Mouse (Mus musculus) bone marrow, adult 2 months (tissue): Measurements from ENCODE around the gene Ggt6. TPM values are rescaled to one million over a fixed set of nuclear protein-coding genes. Genes with fewer than 3 reads are reported as not detected.
"Not testable (repeated sequence)": the region's sequence is repeated elsewhere in the genome, so short reads cannot be mapped to it uniquely, and the experiment has no call there.

Source experiments
- H3K27ac ChIP-seq: fragments of 200-500 bp; 2 replicates; pipeline ENCODE4 v1.5.1; 2012; ENCODE audit warnings: low read depth, mild to moderate bottlenecking, control low read depth, inconsistent platforms, low read length; ENCODE audit not compliant: control insufficient read depth, poor library complexity, insufficient read depth
- H3K4me1 ChIP-seq: fragments of 200-500 bp; 2 replicates; pipeline ENCODE4 v1.6.1; 2011; ENCODE audit warnings: low read length; ENCODE audit not compliant: control insufficient read depth, insufficient read depth
- H3K4me3 ChIP-seq: fragments of 200-500 bp; replicated peaks from 2 replicates; pipeline ENCODE3; 2011; ENCODE audit warnings: mild to moderate bottlenecking, low read depth, low read length, control low read depth; ENCODE audit not compliant: control insufficient read depth
- CTCF ChIP-seq: fragments of 200-500 bp; IDR thresholded peaks from 2 replicates; pipeline ENCODE4 v1.5.1; 2011; ENCODE audit warnings: low read length, control low read depth; ENCODE audit not compliant: control insufficient read depth, insufficient read depth
- POLR2A ChIP-seq: fragments of 200-500 bp; IDR thresholded peaks from 2 replicates; pipeline ENCODE4 v1.6.1; 2011; ENCODE audit warnings: low read depth, mild to moderate bottlenecking, control low read depth, low read length, borderline replicate concordance; ENCODE audit not compliant: control insufficient read depth
- WGBS: fragments of 180-500 bp; shearing (Covaris S2); methylation state at CpG from one replicate; pipeline ENCODE4 v1.1.7; 2018; 5-methylcytosine and 5-hydroxymethylcytosine counted together
- polyA plus RNA-seq: library from polyadenylated mRNA; stranded (reverse); fragments of >200 nt; gene quantifications from 2 replicates; pipeline ENCODE4 v1.2.4, GENCODE M21; 2011; ENCODE audit warnings: low replicate concordance; ENCODE audit not compliant: missing spikeins, insufficient read depth, insufficient read length

Ggt6 gene
- polyA plus RNA-seq, 1 experiment = not detected

DNA sequence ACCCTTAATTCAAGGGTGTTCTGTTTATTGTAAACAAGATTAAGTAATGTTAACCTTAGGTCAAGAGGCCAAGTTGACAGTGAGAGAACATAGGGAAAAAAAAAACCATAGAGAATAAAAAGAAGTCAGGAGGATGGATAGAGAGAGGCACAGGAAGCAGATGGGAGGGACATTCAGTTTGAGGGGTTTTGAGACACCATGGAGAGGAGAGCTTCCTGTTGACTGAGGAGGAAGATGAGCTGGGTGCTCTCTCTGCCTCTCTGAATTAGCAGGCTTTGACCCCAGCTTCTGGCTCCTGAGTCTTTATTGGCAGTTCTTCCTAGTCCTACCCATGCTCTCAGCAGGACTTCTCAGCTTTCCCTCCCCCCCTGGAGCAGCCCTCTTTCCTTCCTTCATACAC, 10.1 kb upstream of the Ggt6 start:
- Histone ChIP-seq H3K27ac (no peak overlapping the region), H3K4me1 (no peaks in the 10 kb centered on the region), H3K4me3 (no peak overlapping the region)
- TF ChIP-seq CTCF (no peak), POLR2A (no peak)

DNA sequence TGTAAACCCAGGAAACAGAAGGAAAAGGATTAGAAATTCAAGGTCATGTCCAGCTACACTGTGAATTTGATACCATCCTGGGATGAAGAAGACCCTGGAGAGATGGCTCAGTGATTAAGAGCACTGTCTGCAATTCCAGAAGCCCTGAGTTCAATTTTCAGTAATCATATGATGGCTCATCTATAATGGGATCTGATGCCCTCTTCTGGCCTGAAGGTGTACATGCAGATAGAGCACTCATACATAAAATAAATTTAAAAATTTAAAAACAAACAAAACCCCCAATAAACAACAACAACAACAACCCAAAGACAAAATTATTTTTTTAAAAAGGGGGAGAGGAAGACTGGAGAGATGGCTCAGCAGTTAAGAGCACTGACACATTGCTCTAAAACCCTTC, 8.4 kb upstream of the Ggt6 start:
- Histone ChIP-seq H3K4me1 (no peaks in the 10 kb centered on the region), H3K27ac (no peak overlapping the region), H3K4me3 (no peak overlapping the region)
- TF ChIP-seq POLR2A (no peak), CTCF (no peak)

GRCm38 (mm10) chr11:72428694-72429093, 6.6 kb upstream of the Ggt6 start:
- Histone ChIP-seq H3K4me1 (no peaks in the 10 kb centered on the region), H3K27ac (no peak overlapping the region), H3K4me3 (no peak overlapping the region)
- no peak for TF ChIP-seq POLR2A
- TF ChIP-seq CTCF = peak; percentile 72
- WGBS = 0% methylated on average over 5 of the region's 5 CpGs

GRCm38 (mm10) chr11:72429288-72429690, 6.0 kb upstream of the Ggt6 start:
- TF ChIP-seq CTCF (peak; percentile 95), POLR2A (no peak)
- no peak overlapping the region for H3K27ac ChIP-seq

DNA sequence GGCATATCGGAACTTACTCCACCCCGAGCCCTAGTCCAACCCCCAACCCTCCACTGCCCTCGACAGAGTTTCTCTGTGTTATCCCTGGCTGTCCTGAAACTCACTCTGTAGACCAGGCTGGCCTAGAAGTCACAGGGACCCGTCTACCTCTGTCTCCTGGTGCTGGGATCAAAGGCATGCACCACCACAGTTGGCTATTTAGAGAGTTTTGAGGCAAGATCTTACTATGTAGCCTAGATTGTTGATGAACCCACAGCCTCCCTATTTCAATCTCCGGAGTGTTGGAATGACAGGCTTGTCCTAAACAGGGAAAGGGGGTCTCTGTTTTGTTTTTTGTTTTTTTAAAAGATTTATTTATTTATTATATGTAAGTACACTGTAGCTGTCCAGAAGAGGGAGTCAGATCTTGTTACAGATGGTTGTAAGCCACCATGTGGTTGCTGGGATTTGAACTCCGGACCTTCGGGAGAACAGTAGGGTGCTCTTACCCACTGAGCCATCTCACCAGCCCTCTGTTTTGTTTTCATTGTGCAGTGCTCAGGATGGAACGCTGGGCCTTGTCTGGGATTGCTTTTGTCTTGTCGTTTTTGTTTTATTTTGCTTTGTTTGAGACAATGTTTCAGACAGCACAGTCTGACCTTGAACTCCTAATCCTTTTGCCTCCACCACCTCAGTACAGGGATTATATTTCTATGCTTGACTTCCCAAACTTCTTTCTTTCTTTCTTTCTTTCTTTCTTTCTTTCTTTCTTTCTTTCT, 4.8 kb upstream of the Ggt6 start:
- WGBS = 80% methylated on average over 9 of the region's 9 CpGs
- H3K27ac ChIP-seq, H3K4me3 ChIP-seq, H3K4me1 ChIP-seq: not testable (repeated sequence)

More at GRCm38 (mm10) chr11:72429288-72429690, 6.0 kb upstream of the Ggt6 start:
- H3K4me3 ChIP-seq = no peak overlapping the region
- 50% methylated on average over 7 of the region's 7 CpGs for WGBS
- no peaks in the 10 kb centered on the region for H3K4me1 ChIP-seq

DNA sequence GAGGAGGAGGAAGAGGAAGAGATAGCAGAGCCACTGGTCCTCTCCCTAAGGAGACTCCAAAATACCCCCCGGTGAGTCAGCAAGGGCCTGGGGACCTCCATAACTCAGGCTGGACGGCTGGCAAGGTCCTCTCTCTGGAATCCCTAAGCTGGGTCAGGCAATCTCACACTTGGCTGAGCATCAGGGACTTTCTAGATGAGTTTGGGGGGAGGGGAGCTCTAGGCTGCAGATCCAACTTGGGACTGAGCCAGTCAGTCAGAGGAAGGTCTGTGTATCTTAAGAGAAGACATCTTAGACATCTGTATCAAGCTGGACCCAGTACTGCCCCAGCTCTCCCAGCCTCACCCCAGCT, 344 bp downstream of the Ggt6 start:
- no peaks in the 10 kb centered on the region for H3K4me1 ChIP-seq
- WGBS = 80% methylated on average over 2 of the region's 2 CpGs
- no peak overlapping the region for H3K27ac ChIP-seq
- H3K4me3 ChIP-seq = no peak overlapping the region
- no peak for TF ChIP-seq CTCF
- TF ChIP-seq POLR2A = no peak

DNA sequence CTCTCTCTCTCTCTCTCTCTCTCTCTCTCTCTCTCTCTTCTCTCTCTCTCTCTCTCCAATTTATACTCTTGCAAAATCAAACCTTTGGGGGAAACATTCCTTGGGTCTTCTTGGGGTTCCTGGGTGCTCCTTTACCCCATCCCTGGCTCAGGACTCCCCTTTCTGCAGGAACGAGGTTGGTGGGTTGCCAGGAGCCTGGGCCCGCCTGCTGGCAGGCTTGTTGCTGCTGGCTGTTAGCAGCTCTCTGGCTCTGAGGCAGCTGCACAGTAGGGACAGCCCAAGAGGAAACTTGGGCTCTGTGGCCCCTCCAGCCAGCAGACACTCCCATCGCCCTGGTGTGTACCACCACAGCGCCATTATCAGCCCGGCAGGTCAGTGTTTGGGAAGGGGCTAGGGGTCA, 945 bp downstream of the Ggt6 start:
- Histone ChIP-seq H3K4me3 (no peak overlapping the region), H3K27ac (no peak overlapping the region), H3K4me1 (no peaks in the 10 kb centered on the region)
- TF ChIP-seq POLR2A (no peak), CTCF (no peak)
- 78% methylated on average over 5 of the region's 5 CpGs for WGBS

- WGBS = 85% methylated on average over 16 of the region's 16 CpGs
- no peak overlapping the region for H3K27ac ChIP-seq
- H3K4me1 ChIP-seq = 0 out of 2 replicates have a peak, but pooled peaks cover 1% of the 10 kb centered on the region
- no peak overlapping the region for H3K4me3 ChIP-seq
- TF ChIP-seq POLR2A = no peak
- TF ChIP-seq CTCF = no peak
These were observed 1.7 kb downstream of the Ggt6 start for GRCm38 (mm10) chr11:72436756-72437650.

DNA sequence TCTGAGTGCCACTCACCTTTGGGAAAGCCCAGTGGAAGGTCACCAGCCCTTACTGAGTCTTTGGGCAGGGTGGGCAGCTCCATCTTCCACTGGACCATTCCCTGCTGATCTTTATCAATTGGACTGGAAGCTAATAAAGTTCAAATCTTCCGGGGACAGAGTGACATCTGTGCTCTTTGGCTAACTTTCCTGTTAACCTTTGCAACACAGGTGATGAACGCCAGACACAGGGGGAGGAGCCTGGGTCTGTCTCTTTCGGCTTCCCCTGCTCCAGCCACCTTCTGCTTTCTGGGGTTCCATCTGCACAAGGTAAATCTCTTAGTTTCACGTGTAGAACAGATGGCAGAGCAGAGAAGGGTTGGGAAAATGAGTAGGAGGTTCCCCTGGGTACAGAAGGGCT, 3.1 kb downstream of the Ggt6 start:
- H3K4me3 ChIP-seq = no peak overlapping the region
- TF ChIP-seq CTCF (no peak), POLR2A (no peak)
- 0 out of 2 replicates have a peak, but pooled peaks cover 1% of the 10 kb centered on the region for H3K4me1 ChIP-seq
- no peak overlapping the region for H3K27ac ChIP-seq
- 48% methylated on average over 4 of the region's 4 CpGs for WGBS

- Histone ChIP-seq H3K4me3 (peak overlapping the region; percentile 84), H3K27ac (peak overlapping the region; percentile 42)
- H3K4me1 ChIP-seq = not testable (repeated sequence)
- 33% methylated on average over 6 of the region's 6 CpGs for WGBS
These were observed 5.3 kb downstream of the Ggt6 start for GRCm38 (mm10) chr11:72440597-72440964.
